Mouse (Mus musculus) heart, adult 9 months (tissue): ENCODE results near the gene Ppp1r15b.

Experiments used
- DNase-seq, 2 experiments: peaks; one replicate each; pipeline ENCODE4 v3.0.0; 2022; ENCODE audit warnings: low spot score in 2 of 2

Ppp1r15b gene

GRCm38 (mm10) chr1:133161559-133161958, 30.6 kb downstream of the Ppp1r15b start:
- no peak for DNase-seq

- no peak for DNase-seq
These were observed 31.1 kb downstream of the Ppp1r15b start for GRCm38 (mm10) chr1:133162046-133162445.

GRCm38 (mm10) chr1:133162981-133163380, 32.0 kb downstream of the Ppp1r15b start:
- no peak for DNase-seq

- DNase-seq: no peak
These were observed 33.0 kb downstream of the Ppp1r15b start, which contains the start of gene Plekha6 for GRCm38 (mm10) chr1:133163820-133164431. Plekha6 (plus strand) TSS chr1:133164210.

GRCm38 (mm10) chr1:133164591-133165011, 33.7 kb downstream of the Ppp1r15b start:
- no peak for DNase-seq

GRCm38 (mm10) chr1:133165111-133165510, 34.2 kb downstream of the Ppp1r15b start:
- no peak for DNase-seq

GRCm38 (mm10) chr1:133168318-133169060, 37.5 kb downstream of the Ppp1r15b start:
- DNase-seq: no peak

- no peak for DNase-seq
These were observed 39.3 kb downstream of the Ppp1r15b start for GRCm38 (mm10) chr1:133170196-133170595.

- no peak for DNase-seq
These were observed 40.4 kb downstream of the Ppp1r15b start for GRCm38 (mm10) chr1:133171357-133171756.

GRCm38 (mm10) chr1:133175150-133175549, 44.2 kb downstream of the Ppp1r15b start:
- DNase-seq: no peak

GRCm38 (mm10) chr1:133177480-133178172, 46.7 kb downstream of the Ppp1r15b start:
- peak; percentile 48 to 54 for DNase-seq

- DNase-seq: peak; percentile 32 to 48
These were observed 47.9 kb downstream of the Ppp1r15b start for GRCm38 (mm10) chr1:133178732-133179440.

GRCm38 (mm10) chr1:133181072-133182015, 50.4 kb downstream of the Ppp1r15b start:
- DNase-seq: peak; percentile 73 to 76

GRCm38 (mm10) chr1:133182016-133182705, 51.2 kb downstream of the Ppp1r15b start:
- peak; percentile 32 to 33 for DNase-seq

- DNase-seq: no peak
These were observed 51.8 kb downstream of the Ppp1r15b start for GRCm38 (mm10) chr1:133182706-133183095.

GRCm38 (mm10) chr1:133183141-133183925, 52.4 kb downstream of the Ppp1r15b start:
- DNase-seq: no peak

GRCm38 (mm10) chr1:133187948-133188680, 57.2 kb downstream of the Ppp1r15b start:
- no peak for DNase-seq

- DNase-seq: no peak
These were observed 57.8 kb downstream of the Ppp1r15b start for GRCm38 (mm10) chr1:133188719-133189118.
